Mouse (Mus musculus) right cerebral cortex, adult 18-20 months (tissue): ENCODE measurements around the gene Kbtbd7.
"Not testable (repeated sequence)": the region's sequence is repeated elsewhere in the genome, so short reads cannot be mapped to it uniquely, and the experiment has no call there.

Experiments
- DNase-seq: peaks from one replicate; pipeline ENCODE4 v3.0.0; 2022; ENCODE audit warnings: mixed read lengths

Gene Kbtbd7

DNA sequence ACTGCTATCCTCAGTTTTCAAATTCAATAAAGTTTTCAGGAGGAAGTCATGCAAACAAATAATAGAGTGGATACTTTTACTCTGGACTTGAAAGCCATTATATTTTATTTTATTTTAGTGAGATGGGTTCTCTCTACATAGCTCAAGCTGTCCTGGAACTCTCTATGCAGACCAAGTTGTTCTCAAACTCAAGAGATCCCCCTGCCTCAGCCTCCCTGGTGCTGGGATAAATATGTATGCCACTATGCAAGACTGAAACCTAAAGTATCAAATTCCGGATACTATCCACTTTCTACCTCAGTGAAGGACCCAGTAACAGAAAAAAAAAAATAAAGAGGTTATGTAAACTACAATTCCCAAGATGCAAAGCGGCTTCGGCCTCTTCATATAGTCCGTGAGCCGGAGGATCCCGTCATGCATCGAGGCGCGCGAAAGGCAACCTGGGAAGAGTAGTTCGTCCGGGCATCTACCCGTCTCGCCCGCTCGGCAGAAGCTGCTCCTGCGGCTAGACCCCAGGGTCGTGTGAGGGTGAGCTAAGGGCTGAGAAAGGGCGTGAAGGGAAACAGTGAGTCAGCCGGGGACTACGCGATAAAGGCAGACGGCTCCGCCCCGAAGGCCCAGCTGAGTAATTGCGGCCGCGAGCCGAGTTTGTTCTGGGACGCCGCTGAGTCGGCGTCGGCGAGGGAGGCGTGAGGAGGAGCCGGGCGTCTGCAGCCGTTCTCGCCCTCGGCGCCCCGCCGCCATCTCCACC, at the start of gene Kbtbd7:
Gene Kbtbd7, plus strand, starts transcription at position 533 of the 751 bp plus-strand sequence.
- DNase-seq: peak; percentile 95

DNA sequence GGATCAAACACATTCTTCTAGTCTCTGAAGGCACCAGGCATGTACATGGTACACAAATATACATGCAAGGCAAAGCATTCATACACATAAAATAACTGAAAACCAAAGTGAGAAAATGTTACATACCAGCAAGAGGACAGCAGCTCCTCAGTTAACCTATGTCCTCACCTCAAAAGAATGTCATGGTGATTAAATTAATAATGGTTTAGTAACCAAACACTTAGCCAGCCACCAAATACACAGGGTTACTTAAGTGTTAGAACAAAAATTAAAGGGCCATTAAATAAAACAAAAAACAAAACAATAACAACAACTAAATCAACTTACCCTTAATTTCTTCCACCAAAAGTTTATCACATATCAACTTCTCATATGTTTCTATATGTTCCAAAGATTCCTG, 49.3 kb upstream of the Kbtbd7 start:
- no peak for DNase-seq

DNA sequence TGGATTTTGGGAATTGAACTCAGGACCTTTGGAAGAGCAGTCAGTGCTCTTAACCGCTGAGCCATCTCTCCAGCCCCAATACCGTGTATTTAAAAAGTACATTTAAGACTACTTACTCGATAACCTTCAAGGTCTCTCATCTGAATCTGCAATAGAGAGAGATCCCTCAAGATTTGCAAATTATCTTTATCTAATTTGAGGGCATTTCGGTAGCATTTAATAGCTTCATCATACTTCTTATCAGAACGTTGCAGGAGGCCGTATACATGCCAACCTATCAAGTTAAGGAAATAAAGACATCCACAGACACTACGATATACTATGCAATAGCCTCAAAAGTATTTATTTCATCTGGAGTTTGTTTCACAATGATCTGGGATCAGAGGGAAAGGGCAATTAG, 43.2 kb upstream of the Kbtbd7 start:
- no peak for DNase-seq

DNA sequence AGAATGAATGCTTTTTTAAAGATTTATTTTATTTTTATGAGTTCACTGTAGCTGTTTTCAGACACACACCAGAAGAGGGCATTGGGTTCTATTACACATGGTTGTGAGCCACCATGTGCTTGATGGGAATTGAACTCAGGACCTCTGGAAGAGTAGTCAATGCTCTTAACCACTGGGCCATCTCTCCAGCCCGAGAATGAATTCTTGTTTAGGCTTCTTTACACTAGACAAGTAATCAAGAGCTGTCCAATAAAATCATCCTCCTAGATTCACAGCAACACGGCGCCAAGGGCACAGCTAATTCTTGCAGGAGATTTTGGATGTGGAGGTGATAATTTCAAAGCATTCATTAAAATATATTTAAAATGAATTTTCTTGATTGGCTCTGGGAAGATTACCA, 38.0 kb upstream of the Kbtbd7 start:
- DNase-seq: no peak

DNA sequence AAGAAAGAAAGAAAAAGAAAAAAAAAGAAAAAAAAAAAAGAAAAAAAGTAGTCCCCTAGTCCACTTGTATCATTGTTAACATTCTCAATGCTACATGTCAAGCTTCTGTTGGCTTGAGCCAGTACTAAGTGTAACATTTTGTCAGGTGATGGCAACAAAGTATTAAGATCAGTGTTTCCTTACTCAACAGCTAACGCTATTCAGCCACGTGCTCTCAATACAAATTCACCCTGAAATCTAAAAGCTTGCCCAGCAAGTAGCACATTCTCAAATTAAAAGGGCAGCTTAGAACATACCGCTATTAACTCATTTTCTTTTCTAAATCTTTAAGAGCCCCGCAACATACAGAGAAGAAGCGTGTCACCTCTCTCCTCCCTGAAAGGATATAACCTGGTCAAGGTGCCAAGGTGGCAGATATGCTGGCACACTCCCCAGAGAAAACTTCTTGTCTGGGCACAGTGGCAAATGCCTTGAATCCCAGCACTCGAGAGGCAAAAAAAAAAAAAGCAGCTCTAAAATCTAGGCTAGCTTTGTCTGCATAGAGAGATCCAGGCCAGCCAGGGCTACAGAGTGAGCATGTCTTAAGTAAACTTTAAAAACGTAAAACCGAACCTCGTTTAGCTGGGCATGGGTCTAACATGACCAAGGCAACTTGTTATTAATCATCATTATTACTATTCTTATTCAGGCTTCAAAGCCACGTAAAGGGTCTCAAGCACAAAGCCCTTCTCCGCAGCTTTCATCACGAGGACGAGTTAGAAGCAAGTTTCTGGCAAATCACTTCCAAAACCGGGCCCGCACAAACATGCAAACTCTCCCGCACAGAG, 36.7 kb upstream of the Kbtbd7 start:
- DNase-seq: no peak

DNA sequence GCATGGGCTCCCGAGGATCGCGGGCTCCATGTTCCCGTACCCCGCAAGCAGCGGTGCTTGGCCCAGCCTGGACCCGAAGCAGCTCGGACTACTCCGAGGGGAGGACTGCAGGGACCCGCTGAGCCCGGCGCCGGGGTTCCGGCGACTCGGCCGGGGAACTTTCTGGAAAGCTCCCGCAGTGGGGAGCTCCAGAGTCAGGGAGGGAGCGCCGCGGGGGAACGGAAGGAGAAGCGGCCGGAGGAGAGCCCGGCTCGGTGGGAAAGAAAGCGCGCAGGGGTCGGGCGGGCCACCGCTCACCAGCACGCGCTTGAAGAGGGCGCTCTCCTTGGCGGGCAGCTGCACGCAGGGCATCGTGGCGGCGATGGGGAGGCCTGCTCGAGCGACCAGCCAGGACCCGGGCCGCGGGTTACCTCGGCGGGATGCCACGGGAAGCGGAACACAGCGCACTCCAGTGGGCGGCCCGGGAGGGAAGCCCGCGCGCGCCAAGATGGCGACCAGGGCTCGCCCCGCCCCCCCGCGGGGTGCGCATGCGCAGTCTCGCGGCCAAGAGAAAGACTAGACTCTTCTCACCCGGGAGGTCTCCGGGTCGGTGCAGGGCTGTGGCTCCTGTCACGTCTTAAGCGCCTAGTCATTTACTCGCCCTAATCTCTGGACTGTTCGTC, 35.9 kb upstream of the Kbtbd7 start, which contains the start of gene Naa16:
Gene Naa16, minus strand, starts transcription at position 514 of the 662 bp plus-strand sequence.
- DNase-seq: peak; percentile 94

DNA sequence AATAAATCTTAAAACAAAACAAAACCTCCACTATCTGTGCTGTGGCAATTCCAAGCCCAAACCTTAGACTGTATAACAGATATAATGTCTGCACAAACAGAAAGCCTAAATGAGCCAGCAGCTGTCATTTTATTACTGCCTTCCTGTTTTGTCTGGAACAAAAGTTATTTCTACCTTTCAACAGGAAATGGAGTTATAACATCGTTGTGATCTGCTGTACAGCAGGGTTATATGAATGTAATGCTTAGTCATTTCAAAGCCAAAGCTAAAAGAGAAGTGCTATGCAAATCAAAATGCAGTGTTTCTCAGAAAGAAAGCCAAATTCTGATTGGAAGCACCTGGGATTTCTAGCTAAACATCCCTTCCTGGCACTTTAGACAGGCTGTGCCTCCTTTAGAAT, 33.0 kb upstream of the Kbtbd7 start:
- DNase-seq: no peak

DNA sequence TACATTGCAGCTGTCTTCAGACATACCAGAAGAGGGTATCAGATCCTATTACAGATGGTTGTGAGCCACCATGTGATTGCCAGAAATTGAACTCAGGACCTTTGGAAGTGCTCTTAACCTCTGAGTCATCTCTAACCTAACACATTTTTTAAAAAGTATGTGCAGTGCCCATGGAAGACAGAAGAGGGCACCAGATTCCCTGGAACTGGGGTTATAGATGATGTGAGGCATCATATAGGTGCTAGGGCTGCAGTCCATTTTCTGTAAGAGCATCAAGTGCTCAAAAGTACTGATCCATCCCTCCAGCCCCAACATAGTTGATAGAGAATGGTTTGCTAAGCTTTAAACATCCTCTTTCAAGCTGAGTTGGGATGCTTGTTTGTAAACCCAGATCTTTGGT, 31.7 kb upstream of the Kbtbd7 start:
- no peak for DNase-seq

DNA sequence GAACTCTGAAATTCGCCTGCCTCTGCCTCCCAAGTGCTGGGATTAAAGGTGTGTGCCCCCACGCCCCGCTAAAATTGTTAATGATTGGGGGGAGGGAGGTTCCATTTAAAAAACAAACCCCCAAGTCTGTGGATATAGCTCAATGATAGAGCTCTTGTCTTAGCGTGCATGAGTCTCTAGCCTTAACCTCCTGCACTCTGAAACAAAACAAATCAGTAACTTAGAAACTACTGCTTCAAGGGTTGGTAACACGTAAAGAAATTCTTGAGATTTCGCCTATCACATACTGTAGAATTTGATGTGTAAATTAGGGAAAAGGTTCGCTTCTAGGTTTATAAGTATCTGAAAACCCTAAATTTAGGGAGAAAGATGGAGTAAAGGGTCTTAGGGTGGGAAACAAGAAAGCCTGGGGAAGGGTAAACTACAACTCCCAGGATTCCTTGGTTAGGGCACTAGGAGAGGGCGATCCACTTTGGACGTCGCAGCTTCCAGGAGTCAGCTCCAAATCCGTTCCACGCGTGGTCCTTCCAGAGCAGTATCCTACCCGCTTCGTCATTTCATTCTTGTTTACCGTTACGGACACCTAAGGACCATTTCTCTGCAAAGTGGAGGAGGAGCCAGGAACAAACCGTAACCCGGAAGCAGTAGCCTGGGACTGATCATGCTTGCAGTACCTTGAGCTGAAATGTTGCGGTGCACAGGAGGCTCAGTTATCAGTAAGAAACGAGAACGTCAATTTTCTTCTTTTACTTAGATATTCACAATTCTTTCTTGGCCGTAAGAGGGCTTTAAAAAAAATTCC, 28.8 kb upstream of the Kbtbd7 start, which contains the start of gene Mtrf1:
Gene Mtrf1, plus strand, starts transcription at position 452 of the 802 bp plus-strand sequence.
- DNase-seq: peak; percentile 75

DNA sequence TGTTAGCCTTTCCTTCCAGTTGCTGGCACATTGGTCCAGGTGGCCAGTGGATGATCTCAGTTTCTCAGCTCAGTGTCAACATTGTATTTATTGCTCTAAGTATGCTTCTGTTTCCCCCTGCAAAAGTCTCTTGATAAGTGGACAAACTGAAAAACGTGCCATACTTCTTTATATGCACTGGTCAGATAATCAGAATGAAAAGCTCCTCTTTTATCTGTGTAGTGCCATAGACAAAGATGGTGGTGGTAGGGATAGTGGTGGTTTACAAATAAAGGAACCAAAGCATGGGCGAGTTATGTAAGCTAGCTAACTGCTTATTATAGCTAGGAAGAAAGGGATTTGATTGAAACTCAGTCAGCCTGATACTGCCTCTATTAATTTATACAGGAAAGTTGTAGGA, 18.7 kb upstream of the Kbtbd7 start:
- no peak for DNase-seq

DNA sequence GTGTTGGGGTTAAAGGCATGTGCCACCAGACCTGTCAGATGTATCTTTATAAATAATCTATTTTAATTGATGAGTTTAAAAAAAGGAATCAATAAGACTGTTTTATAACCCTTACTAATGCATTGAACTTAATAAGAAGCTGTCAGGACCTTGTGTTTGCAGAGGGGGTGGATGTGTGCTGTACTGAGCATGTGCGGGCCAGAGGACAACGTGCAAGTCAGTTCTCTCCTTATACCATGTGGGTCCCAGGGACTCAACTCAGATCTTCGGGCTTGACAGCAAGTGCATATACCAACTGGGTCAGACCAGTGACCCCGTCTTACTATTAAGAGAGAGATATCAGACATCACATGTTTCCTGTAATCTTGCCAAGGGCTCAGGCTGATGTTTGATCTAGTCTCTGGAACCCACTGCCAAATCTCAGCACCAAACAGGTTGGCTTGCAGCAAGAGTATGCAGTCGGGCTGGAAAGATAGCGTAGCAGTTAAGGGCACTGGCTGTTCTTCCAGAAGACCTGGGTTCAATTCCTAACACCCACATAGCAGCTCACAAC, 17.0 kb upstream of the Kbtbd7 start:
- no peak for DNase-seq

DNA sequence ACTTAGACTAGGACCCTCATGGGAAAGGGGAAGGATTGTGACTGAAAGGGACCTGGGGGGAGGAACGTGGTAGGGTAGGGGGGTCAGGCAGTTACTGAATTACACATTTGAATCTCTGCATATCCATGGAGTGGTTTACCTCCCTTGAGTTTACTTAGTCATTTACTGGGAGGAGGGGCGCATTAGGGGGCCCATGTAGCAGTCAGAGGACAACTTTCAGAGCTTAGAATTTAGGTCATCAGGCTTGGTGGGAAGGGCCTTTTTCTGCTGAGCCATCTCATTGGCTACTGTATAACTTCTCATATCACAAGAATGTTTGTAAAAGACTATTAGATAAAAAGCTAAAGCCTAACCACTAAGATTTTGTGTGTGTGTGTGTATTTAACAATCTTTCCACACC, 15.6 kb upstream of the Kbtbd7 start:
- no peak for DNase-seq

DNA sequence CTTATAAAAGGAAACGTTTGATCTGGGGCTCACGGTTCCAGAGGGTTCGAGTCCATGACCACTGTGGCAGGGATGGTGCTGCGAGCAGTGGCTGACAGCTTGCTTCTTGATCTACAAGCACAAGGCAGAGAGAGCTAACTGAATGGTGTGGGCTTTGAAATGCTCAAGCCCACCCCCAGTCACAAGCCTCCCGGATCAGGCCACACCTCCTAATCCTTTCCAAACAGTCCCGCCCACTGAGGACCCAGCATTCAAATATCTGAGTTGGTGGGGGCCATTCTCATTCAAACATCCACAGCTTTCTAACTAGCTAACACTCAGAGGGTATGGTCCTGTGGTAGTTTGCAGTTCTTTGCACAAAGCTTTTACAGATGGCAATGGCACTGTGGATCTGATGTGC, 13.2 kb upstream of the Kbtbd7 start:
- DNase-seq: no peak

DNA sequence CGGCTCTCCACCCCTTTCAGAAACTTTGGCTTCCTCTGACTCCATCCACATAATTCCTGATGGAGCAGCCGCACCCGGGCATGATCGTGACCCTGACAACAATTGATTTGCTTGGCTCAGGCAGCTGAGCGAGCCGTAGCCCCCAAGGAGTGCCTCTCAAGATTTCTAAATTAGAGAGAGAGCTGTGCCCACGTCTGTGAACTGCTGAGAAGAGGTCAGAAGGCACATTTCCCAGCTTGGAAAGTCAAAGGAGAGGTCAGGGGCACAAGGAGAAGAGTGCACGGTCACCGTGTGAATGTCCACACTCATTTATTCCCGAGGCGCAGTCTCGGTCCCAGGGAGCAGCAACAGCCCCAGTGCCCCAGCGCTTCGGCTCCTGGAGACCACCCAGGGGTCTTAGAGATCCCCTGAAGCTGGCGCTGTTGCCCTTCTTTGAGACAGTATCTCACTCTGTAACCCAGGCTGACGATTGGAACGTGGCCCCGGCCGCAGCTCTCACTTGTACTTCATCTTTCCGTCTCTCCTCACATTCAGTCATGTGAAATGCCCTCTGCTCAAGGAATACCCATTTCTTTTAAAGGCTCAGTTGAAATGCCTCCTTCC, 6.1 kb upstream of the Kbtbd7 start:
- no peak for DNase-seq

DNA sequence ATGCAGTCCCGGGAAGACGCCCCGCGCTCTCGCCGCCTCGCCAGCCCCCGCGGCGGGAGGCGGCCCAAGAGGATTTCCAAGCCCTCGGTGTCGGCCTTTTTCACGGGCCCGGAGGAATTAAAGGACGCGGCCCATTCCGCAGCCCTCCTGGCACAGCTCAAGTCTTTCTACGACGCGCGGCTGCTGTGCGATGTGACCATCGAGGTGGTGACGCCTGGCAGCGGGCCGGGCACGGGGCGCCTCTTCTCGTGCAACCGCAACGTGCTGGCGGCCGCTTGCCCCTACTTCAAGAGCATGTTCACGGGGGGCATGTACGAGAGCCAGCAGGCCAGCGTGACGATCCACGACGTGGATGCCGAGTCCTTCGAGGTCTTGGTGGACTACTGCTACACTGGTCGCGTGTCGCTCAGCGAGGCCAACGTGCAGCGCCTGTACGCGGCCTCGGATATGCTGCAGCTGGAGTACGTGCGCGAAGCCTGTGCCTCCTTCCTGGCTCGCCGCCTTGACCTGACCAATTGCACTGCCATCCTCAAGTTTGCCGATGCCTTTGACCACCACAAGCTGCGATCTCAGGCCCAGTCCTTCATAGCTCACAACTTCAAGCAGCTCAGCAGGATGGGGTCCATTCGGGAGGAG, 537 bp downstream of the Kbtbd7 start:
- not testable (repeated sequence) for DNase-seq

DNA sequence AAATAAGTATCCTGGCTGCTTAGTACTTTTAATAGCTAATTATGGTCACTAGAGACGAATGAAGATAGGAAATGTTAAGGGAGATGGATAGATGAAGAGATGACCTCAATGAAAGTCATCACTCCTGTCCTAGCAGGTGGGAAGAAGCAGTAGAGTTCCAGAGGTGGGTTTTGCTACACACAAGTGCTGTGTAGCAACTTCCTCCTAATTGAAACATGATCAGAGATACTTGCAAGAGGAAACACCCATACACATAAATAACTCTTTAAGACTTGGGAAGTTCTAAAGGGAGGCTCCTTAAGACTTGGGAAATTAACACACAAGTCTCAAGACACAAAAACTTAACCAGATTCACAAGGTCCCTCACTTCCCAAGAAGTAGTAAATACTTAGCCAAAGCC, 7.8 kb downstream of the Kbtbd7 start:
- no peak for DNase-seq

DNA sequence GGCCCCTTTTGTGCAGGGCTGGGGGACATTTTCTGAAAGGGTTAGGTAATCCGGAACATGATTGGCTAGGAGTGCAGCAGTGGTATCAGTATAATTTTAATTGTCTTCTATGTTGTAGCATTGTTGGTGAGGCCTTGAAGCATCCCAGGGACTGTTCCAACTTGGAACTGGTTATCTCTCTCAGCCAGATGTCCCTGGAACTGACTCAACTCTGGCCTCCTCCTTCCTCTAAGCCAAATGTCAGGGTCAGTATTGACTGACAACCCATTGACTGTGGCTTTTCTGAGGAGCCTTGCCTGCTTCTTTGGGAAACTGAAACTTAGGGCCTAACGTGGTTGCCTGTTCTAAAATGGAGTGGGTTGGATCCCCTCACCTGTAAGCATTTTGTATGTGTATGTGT, 14.3 kb downstream of the Kbtbd7 start:
- no peak for DNase-seq

DNA sequence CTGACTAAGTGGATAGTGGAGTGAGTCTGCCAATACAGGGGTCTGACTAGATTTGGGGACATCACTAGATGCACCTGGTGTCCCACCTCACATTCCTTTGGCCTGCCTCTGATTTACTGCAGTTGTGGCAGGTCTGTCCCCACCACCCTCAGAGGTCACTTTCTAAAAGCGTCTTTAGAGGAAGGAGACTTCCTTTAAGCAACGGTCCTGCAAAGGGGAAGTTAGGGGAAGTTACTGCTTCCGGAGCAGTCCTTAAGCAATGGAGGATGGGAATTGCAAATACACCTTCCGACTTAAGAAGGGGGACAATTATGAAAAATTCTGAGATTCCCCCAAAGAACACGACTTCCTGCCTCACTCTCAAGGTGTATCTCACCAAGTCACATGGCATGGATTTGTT, 15.1 kb downstream of the Kbtbd7 start:
- no peak for DNase-seq

DNA sequence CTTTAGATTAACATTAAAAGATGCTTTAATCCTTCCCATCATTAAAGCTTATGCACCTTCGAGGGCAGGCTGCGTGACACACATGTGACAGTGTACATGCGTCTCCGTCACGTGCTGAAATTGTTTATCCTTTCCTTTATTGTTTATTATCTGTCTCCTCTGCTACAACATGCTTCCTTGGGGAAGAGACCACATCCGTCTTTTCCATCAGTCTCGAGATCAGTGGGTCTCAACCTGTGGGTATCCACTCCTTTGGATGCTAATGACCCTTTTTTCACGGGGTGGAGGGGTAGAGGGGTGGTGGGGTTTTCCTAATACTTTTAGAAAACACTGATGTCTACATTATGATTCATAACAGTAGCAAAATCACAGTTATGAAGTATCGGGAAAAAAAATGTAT, 18.3 kb downstream of the Kbtbd7 start:
- no peak for DNase-seq

DNA sequence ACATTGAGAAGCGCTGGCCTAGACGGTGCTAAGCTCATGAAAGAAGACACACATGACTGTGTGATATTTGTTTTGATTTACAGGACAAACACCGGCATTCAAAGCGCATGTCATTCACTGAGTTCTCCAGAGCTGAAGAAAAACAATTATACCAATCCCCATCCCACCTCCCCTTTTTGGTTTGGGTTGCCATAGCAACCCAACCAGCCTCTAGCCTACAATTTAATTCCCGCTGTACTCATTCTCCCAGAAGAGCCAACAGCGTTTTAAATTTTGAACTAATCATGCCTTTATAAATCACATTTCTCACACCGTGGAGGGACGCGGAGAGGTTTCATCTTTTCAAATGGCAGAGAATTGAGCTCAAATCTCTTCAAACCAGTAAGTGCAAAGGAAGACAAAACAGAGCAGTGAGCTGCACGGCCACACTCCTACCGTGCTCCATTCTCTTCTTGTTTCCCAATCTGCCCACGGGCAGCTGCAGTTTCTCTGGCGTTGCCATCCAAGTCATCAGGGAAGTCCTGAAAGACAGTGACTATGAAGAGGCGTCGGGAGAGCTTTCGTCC, 18.8 kb downstream of the Kbtbd7 start:
- DNase-seq: peak; percentile 25
